Mouse (Mus musculus) MEL (cell line): Measurements from ENCODE around the gene Grb2. TPM values are rescaled to one million over a fixed set of nuclear protein-coding genes. Genes with fewer than 3 reads are reported as not detected.

Source experiments
- DNase-seq: peaks from one replicate; pipeline ENCODE4 v3.0.0; 2011; ENCODE audit warnings: low read depth, low spot score
- H3K27ac ChIP-seq: 2 replicates; pipeline ENCODE4 v1.5.1; 2012; ENCODE audit warnings: low read depth, mild to moderate bottlenecking, control low read depth, low read length, moderate library complexity; ENCODE audit not compliant: control insufficient read depth
- H3K27me3 ChIP-seq, 2 experiments: fragments of 150-350 bp in 1 of 2; sonication (generic) in 1 of 2; 2 replicates each; pipeline ENCODE4 v1.6.1; 2012; ENCODE audit warnings: low read length in 2 of 2, mild to moderate bottlenecking in 2 of 2, improper control_type of control experiment in 1 of 2, moderate library complexity in 1 of 2; ENCODE audit not compliant: insufficient read depth in 2 of 2, control insufficient read depth in 1 of 2
- H3K36me3 ChIP-seq, 2 experiments: 2 replicates each; pipeline ENCODE4 v1.6.1; 2012 to 2014; ENCODE audit warnings: low read length in 2 of 2, improper control_type of control experiment in 1 of 2, inconsistent platforms in 1 of 2, mild to moderate bottlenecking in 1 of 2; ENCODE audit not compliant: insufficient read depth in 2 of 2, control insufficient read depth in 1 of 2
- H3K4me1 ChIP-seq, 2 experiments: fragments of 150-350 bp in 1 of 2; sonication (generic) in 1 of 2; 2 replicates each; pipeline ENCODE4 v1.6.1; 2012; ENCODE audit warnings: low read length in 2 of 2, improper control_type of control experiment in 1 of 2, mild to moderate bottlenecking in 1 of 2; ENCODE audit not compliant: insufficient read depth in 2 of 2, control insufficient read depth in 1 of 2
- H3K4me3 ChIP-seq, 2 experiments: fragments of 150-350 bp in 1 of 2; sonication (generic) in 1 of 2; 2 replicates each; pipeline ENCODE4 v1.5.1; 2012; ENCODE audit warnings: low read depth in 2 of 2, low read length in 2 of 2, mild to moderate bottlenecking in 2 of 2, moderate library complexity in 2 of 2, control low read depth in 1 of 2, improper control_type of control experiment in 1 of 2; ENCODE audit not compliant: control insufficient read depth in 1 of 2, insufficient read depth in 1 of 2
- H3K79me2 ChIP-seq: 2 replicates; pipeline ENCODE4 v1.6.1; 2012; ENCODE audit warnings: mild to moderate bottlenecking, low read length, moderate library complexity; ENCODE audit not compliant: control insufficient read depth, poor library complexity, insufficient read depth
- H3K9ac ChIP-seq: 2 replicates; pipeline ENCODE4 v1.6.1; 2012; ENCODE audit warnings: low read depth, mild to moderate bottlenecking, control low read depth, low read length, moderate library complexity; ENCODE audit not compliant: control insufficient read depth, poor library complexity, severe bottlenecking
- H3K9me3 ChIP-seq: fragments of 150-350 bp; sonication (generic); replicated peaks from 2 replicates; pipeline ENCODE4 v1.6.1; 2012; ENCODE audit warnings: mild to moderate bottlenecking, low read length, improper control_type of control experiment, moderate library complexity; ENCODE audit not compliant: insufficient read depth
- BHLHE40 ChIP-seq: IDR thresholded peaks from 2 replicates; pipeline ENCODE4 v1.6.1; 2012; ENCODE audit warnings: low read depth, mild to moderate bottlenecking, inconsistent platforms, low read length, improper control_type of control experiment, borderline replicate concordance
- CTCF ChIP-seq, 3 experiments: IDR thresholded peaks in 2 of 3; conservative IDR thresholded peaks in 1 of 3; 2 replicates each; pipeline ENCODE4 v1.5.1; 2011 to 2012; ENCODE audit warnings: low read length in 3 of 3, low read depth in 2 of 3, mild to moderate bottlenecking in 2 of 3, improper control_type of control experiment in 1 of 3, inconsistent platforms in 1 of 3, mixed read lengths in 1 of 3, moderate library complexity in 1 of 3; ENCODE audit not compliant: control insufficient read depth in 1 of 3, insufficient read depth in 1 of 3, poor library complexity in 1 of 3, severe bottlenecking in 1 of 3
- ELF1 ChIP-seq: IDR thresholded peaks from 2 replicates; pipeline ENCODE4 v1.6.1; 2014; ENCODE audit warnings: low read depth, mild to moderate bottlenecking, inconsistent platforms, low read length, improper control_type of control experiment, moderate library complexity
- EP300 ChIP-seq, 2 experiments: IDR thresholded peaks; 2 replicates each; pipeline ENCODE4 v1.6.1; 2011; ENCODE audit warnings: improper control_type of control experiment in 2 of 2, low read length in 2 of 2, low read depth in 1 of 2, mild to moderate bottlenecking in 1 of 2
- HCFC1 ChIP-seq: IDR thresholded peaks from 2 replicates; pipeline ENCODE4 v1.6.1; 2012; ENCODE audit warnings: low read depth, mild to moderate bottlenecking, inconsistent platforms, low read length, improper control_type of control experiment, moderate library complexity
- MAX ChIP-seq: IDR thresholded peaks from 2 replicates; pipeline ENCODE4 v1.6.1; 2011; ENCODE audit warnings: low read length, improper control_type of control experiment
- MYC ChIP-seq: IDR thresholded peaks from 2 replicates; pipeline ENCODE4 v1.6.1; 2011; ENCODE audit warnings: low read depth, mild to moderate bottlenecking, low read length, improper control_type of control experiment, moderate library complexity
- POLR2AphosphoS2 ChIP-seq: IDR thresholded peaks from 2 replicates; pipeline ENCODE4 v1.6.1; 2011; ENCODE audit warnings: low read length, improper control_type of control experiment
- RAD21 ChIP-seq: IDR thresholded peaks from 2 replicates; pipeline ENCODE4 v1.6.1; 2011; ENCODE audit warnings: mild to moderate bottlenecking, low read depth, low read length, improper control_type of control experiment
- RCOR1 ChIP-seq: IDR thresholded peaks from 2 replicates; pipeline ENCODE4 v1.6.1; 2012; ENCODE audit warnings: low read depth, mild to moderate bottlenecking, inconsistent platforms, low read length, improper control_type of control experiment
- SMC3 ChIP-seq: IDR thresholded peaks from 2 replicates; pipeline ENCODE4 v1.6.1; 2011; ENCODE audit warnings: low read depth, low read length, improper control_type of control experiment
- TAL1 ChIP-seq: IDR thresholded peaks from 2 replicates; pipeline ENCODE4 v1.6.1; 2012; ENCODE audit warnings: mild to moderate bottlenecking, inconsistent platforms, low read length, moderate library complexity, mixed read lengths
- TBP ChIP-seq: IDR thresholded peaks from 2 replicates; pipeline ENCODE4 v1.8.0; 2011; ENCODE audit warnings: low read depth, low read length, improper control_type of control experiment
- UBTF ChIP-seq: IDR thresholded peaks from 2 replicates; pipeline ENCODE4 v1.6.1; 2012; ENCODE audit warnings: low read depth, mild to moderate bottlenecking, inconsistent platforms, low read length, improper control_type of control experiment, moderate library complexity, borderline replicate concordance; ENCODE audit not compliant: insufficient read depth
- USF1 ChIP-seq: IDR thresholded peaks from 2 replicates; pipeline ENCODE4 v1.6.1; 2014; ENCODE audit warnings: low read depth, mild to moderate bottlenecking, inconsistent platforms, low read length, improper control_type of control experiment, moderate library complexity
- ZC3H11A ChIP-seq: IDR thresholded peaks from 2 replicates; pipeline ENCODE4 v1.6.1; 2012; ENCODE audit warnings: low read depth, mild to moderate bottlenecking, inconsistent platforms, low read length, improper control_type of control experiment
- ZKSCAN1 ChIP-seq: IDR thresholded peaks from 2 replicates; pipeline ENCODE4 v1.6.1; 2012; ENCODE audit warnings: low read depth, mild to moderate bottlenecking, inconsistent platforms, low read length, improper control_type of control experiment, moderate library complexity
- ZNF384 ChIP-seq: IDR thresholded peaks from 2 replicates; pipeline ENCODE4 v1.6.1; 2012; ENCODE audit warnings: low read depth, mild to moderate bottlenecking, inconsistent platforms, low read length, improper control_type of control experiment
- polyA plus RNA-seq, 2 experiments: library from polyadenylated mRNA; stranded (reverse) in 1 of 2; unstranded in 1 of 2; fragments of >175 nt in 1 of 2; fragments of >200 nt in 1 of 2; gene quantifications; 2 replicates each; pipeline versions ENCODE4 v1.2.1 to v1.2.4; 2012; ENCODE audit warnings: low replicate concordance in 2 of 2, low read depth in 1 of 2; ENCODE audit not compliant: insufficient read length in 2 of 2, insufficient read depth in 1 of 2, missing spikeins in 1 of 2
- total RNA-seq: library from RNA; depleted of rRNA; stranded (reverse); fragments of 300-350 nt; gene quantifications from 2 replicates; pipeline ENCODE4 v1.2.3, GENCODE M21; 2012

The Grb2 gene
- total and polyA plus RNA-seq, 3 experiments: 75.3 to 261 TPM; not detected in 1

DNA sequence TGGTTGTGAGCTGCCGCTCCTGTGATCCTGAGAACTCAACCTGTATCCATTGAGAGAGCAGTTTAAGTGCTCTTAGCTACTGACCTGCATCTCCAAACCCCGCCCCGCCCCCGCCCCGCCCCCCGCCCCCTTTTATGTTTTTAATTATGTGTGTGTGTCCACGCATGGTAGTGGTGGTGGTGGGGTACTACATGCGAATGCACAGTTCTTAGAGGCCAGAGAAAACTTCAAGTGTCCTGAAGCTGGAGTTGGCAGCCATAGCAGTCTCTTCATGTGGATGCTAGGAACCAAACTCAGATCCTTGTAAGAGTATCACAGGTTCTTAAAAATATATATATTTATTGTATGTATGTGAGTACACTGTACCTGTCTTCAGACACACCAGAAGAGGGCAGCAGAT, 72.9 kb downstream of the Grb2 start:
- H3K9ac ChIP-seq: no peak overlapping the region
- peaks cover 0 to 14% of the 10 kb centered on the region in 2 experiments; a peak in 2 of 4 replicates for H3K36me3 ChIP-seq
- no peak overlapping the region for H3K27ac ChIP-seq
- H3K27me3 ChIP-seq: no peaks in the 10 kb centered on the region
- no peak for TF ChIP-seq UBTF
- TF ChIP-seq TAL1: no peak
- no peak; a peak in 1 of 6 replicates for TF ChIP-seq CTCF (IDR thresholded peaks at IDR 0.05 in 2 of 3, conservative IDR thresholded peaks at IDR 0.05 in 1 of 3; ENCODE audit: control insufficient read depth in 1 of 3, insufficient read depth in 1 of 3, low read depth in 2 of 3, low read length in 3 of 3, poor library complexity in 1 of 3, severe bottlenecking in 1 of 3)
- TF ChIP-seq RCOR1: no peak
- no peak for TF ChIP-seq EP300 (IDR thresholded peaks at IDR 0.05; ENCODE audit: low read depth in 1 of 2, low read length in 2 of 2)
- TF ChIP-seq ZC3H11A: no peak
- no peak for TF ChIP-seq USF1
- TF ChIP-seq ELF1: no peak
- no peak for TF ChIP-seq MYC
- TF ChIP-seq ZNF384: no peak
- H3K4me1 ChIP-seq: peaks cover 12 to 23% of the 10 kb centered on the region in 2 experiments
- H3K79me2 ChIP-seq: no peaks in the 10 kb centered on the region
- no peak overlapping the region for H3K4me3 ChIP-seq
- H3K9me3 ChIP-seq: no peaks in the 10 kb centered on the region
- no peak for DNase-seq

DNA sequence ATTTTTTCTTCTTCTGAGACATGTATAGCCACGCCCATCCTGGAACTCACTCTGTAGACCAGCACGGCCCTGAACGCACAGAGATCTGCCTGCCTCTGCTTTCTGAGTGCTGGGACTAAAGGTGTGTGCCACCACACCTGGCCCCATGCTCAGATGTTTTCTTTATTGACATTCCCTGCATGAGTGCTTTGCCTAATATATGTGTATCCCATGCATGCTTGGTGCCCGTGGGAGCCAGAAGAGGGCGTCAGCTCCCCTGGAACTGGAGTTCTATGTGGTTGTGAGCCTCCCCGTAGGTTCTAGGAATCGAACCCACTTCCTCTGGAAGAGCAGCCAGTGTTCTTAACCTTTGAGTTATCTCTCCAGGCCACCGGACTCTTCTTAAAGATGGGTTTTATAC, 73.4 kb downstream of the Grb2 start:
- Histone ChIP-seq H3K27me3 (no peaks in the 10 kb centered on the region), H3K4me3 (no peak overlapping the region), H3K4me1 (peaks cover 8 to 23% of the 10 kb centered on the region in 2 experiments), H3K36me3 (peaks cover 0 to 9% of the 10 kb centered on the region in 2 experiments; a peak in 2 of 4 replicates), H3K79me2 (no peaks in the 10 kb centered on the region), H3K9ac (no peak overlapping the region), H3K9me3 (no peaks in the 10 kb centered on the region), H3K27ac (no peak overlapping the region)
- DNase-seq: no peak
- TF ChIP-seq SMC3: peak; percentile 29
- peak in 2 of 3 experiments; percentile 37 to 46; a peak in 4 of 6 replicates for TF ChIP-seq CTCF (IDR thresholded peaks at IDR 0.05 in 2 of 3, conservative IDR thresholded peaks at IDR 0.05 in 1 of 3; ENCODE audit: control insufficient read depth in 1 of 3, insufficient read depth in 1 of 3, low read depth in 2 of 3, low read length in 3 of 3, poor library complexity in 1 of 3, severe bottlenecking in 1 of 3)
- TF ChIP-seq HCFC1: no peak
- no peak for TF ChIP-seq TBP
- TF ChIP-seq BHLHE40: no peak
- TF ChIP-seq ZKSCAN1: no peak
- no peak for TF ChIP-seq MAX
- TF ChIP-seq RAD21: peak; percentile 4; the same call in 1 of the 2 replicates
- TF ChIP-seq POLR2AphosphoS2: no peak
